Mouse (Mus musculus): ENCODE measurements around the gene Tpx2. TPM values are rescaled to one million over a fixed set of nuclear protein-coding genes. Genes with fewer than 3 reads are reported as not detected.

The Tpx2 gene
- total and polyA plus RNA-seq, 3 experiments, result 16.7 to 257 (median 142) TPM

- H3K4me1 ChIP-seq (ENCODE audit: insufficient read depth, low read depth, low read length), result no peaks in the 10 kb centered on the region
- ATAC-seq (ENCODE audit: extremely low read depth, insufficient number of reproducible peaks, low FRiP score, poor library complexity, severe bottlenecking) (no peak), DNase-seq (ENCODE audit: low spot score) (no peak)
- H3K9me3 ChIP-seq (replicated peaks), result no peaks in the 10 kb centered on the region
- no peak overlapping the region for H3K4me3 ChIP-seq (ENCODE audit: low read depth, low read length)
- no peaks in the 10 kb centered on the region for H3K36me3 ChIP-seq (replicated peaks)
- TF ChIP-seq POLR2AphosphoS5 (IDR thresholded peaks at IDR 0.05; ENCODE audit: insufficient replicate concordance, low read depth, low read length) (no peak), GATA2 (IDR thresholded peaks at IDR 0.05; ENCODE audit: borderline replicate concordance, low read depth, low read length) (no peak), TAL1 (conservative IDR thresholded peaks at IDR 0.05; ENCODE audit: low read depth, low read length) (no peak), GATA1 (IDR thresholded peaks at IDR 0.05; ENCODE audit: borderline replicate concordance, low read length) (no peak), CTCF (IDR thresholded peaks at IDR 0.05; ENCODE audit: low read depth, low read length) (no peak)
- H3K27me3 ChIP-seq (ENCODE audit: insufficient read depth, low read length), result peaks cover 39% of the 10 kb centered on the region
Observed at GRCm38 (mm10) chr2:152927371-152927770, 79.6 kb downstream of the Tpx2 start.

- DNase-seq (ENCODE audit: low spot score) (no peak), ATAC-seq (ENCODE audit: extremely low read depth, insufficient number of reproducible peaks, low FRiP score, poor library complexity, severe bottlenecking) (no peak)
- Histone ChIP-seq H3K36me3 (replicated peaks) (no peaks in the 10 kb centered on the region), H3K9me3 (replicated peaks) (no peaks in the 10 kb centered on the region), H3K4me3 (ENCODE audit: low read depth, low read length) (no peak overlapping the region), H3K4me1 (ENCODE audit: insufficient read depth, low read depth, low read length) (no peaks in the 10 kb centered on the region), H3K27me3 (ENCODE audit: insufficient read depth, low read length) (peaks cover 42% of the 10 kb centered on the region)
- TF ChIP-seq CTCF (IDR thresholded peaks at IDR 0.05; ENCODE audit: low read depth, low read length), result no peak
- TF ChIP-seq GATA2 (IDR thresholded peaks at IDR 0.05; ENCODE audit: borderline replicate concordance, low read depth, low read length), result no peak
- no peak for TF ChIP-seq GATA1 (IDR thresholded peaks at IDR 0.05; ENCODE audit: borderline replicate concordance, low read length)
- TF ChIP-seq POLR2AphosphoS5 (IDR thresholded peaks at IDR 0.05; ENCODE audit: insufficient replicate concordance, low read depth, low read length), result no peak
- TF ChIP-seq TAL1 (conservative IDR thresholded peaks at IDR 0.05; ENCODE audit: low read depth, low read length), result no peak
Observed at GRCm38 (mm10) chr2:152928219-152928987, 80.6 kb downstream of the Tpx2 start.

GRCm38 (mm10) chr2:152928988-152929370, 81.2 kb downstream of the Tpx2 start:
- Histone ChIP-seq H3K4me3 (ENCODE audit: low read depth, low read length) (no peak overlapping the region), H3K36me3 (replicated peaks) (no peaks in the 10 kb centered on the region), H3K9me3 (replicated peaks) (no peaks in the 10 kb centered on the region), H3K27me3 (ENCODE audit: insufficient read depth, low read length) (peaks cover 37% of the 10 kb centered on the region), H3K4me1 (ENCODE audit: insufficient read depth, low read depth, low read length) (no peaks in the 10 kb centered on the region)
- ATAC-seq (ENCODE audit: extremely low read depth, insufficient number of reproducible peaks, low FRiP score, poor library complexity, severe bottlenecking), result no peak
- DNase-seq (ENCODE audit: low spot score), result no peak
- TF ChIP-seq GATA1 (IDR thresholded peaks at IDR 0.05; ENCODE audit: borderline replicate concordance, low read length) (no peak), GATA2 (IDR thresholded peaks at IDR 0.05; ENCODE audit: borderline replicate concordance, low read depth, low read length) (no peak), TAL1 (conservative IDR thresholded peaks at IDR 0.05; ENCODE audit: low read depth, low read length) (no peak), CTCF (IDR thresholded peaks at IDR 0.05; ENCODE audit: low read depth, low read length) (no peak)

GRCm38 (mm10) chr2:152930276-152930675, 82.5 kb downstream of the Tpx2 start:
- Histone ChIP-seq H3K36me3 (replicated peaks) (no peaks in the 10 kb centered on the region), H3K4me1 (ENCODE audit: insufficient read depth, low read depth, low read length) (no peaks in the 10 kb centered on the region), H3K4me3 (ENCODE audit: low read depth, low read length) (no peak overlapping the region), H3K27me3 (ENCODE audit: insufficient read depth, low read length) (peaks cover 32% of the 10 kb centered on the region), H3K9me3 (replicated peaks) (no peaks in the 10 kb centered on the region)
- no peak for ATAC-seq (ENCODE audit: extremely low read depth, insufficient number of reproducible peaks, low FRiP score, poor library complexity, severe bottlenecking)
- DNase-seq (ENCODE audit: low spot score), result no peak
- no peak for TF ChIP-seq GATA2 (IDR thresholded peaks at IDR 0.05; ENCODE audit: borderline replicate concordance, low read depth, low read length)

- ATAC-seq (ENCODE audit: extremely low read depth, insufficient number of reproducible peaks, low FRiP score, poor library complexity, severe bottlenecking) (no peak), DNase-seq (ENCODE audit: low spot score) (no peak)
- TF ChIP-seq GATA1 (IDR thresholded peaks at IDR 0.05; ENCODE audit: borderline replicate concordance, low read length) (no peak), POLR2AphosphoS5 (IDR thresholded peaks at IDR 0.05; ENCODE audit: insufficient replicate concordance, low read depth, low read length) (no peak), CTCF (IDR thresholded peaks at IDR 0.05; ENCODE audit: low read depth, low read length) (no peak)
- Histone ChIP-seq H3K27me3 (ENCODE audit: insufficient read depth, low read length) (peaks cover 35% of the 10 kb centered on the region), H3K9me3 (replicated peaks) (no peaks in the 10 kb centered on the region), H3K4me1 (ENCODE audit: insufficient read depth, low read depth, low read length) (no peaks in the 10 kb centered on the region), H3K4me3 (ENCODE audit: low read depth, low read length) (no peak overlapping the region), H3K36me3 (replicated peaks) (no peaks in the 10 kb centered on the region)
Observed at GRCm38 (mm10) chr2:152931456-152932160, 83.8 kb downstream of the Tpx2 start.

GRCm38 (mm10) chr2:152933048-152933447, 85.3 kb downstream of the Tpx2 start, which contains the start of gene Foxs1:
Gene Foxs1 (minus strand): TSS chr2:152933208.
- H3K9me3 ChIP-seq (replicated peaks), result no peaks in the 10 kb centered on the region
- H3K36me3 ChIP-seq (replicated peaks), result no peaks in the 10 kb centered on the region
- ATAC-seq (ENCODE audit: extremely low read depth, insufficient number of reproducible peaks, low FRiP score, poor library complexity, severe bottlenecking) (no peak), DNase-seq (ENCODE audit: low spot score) (no peak)
- no peak within 1 kb of the TSS for H3K4me3 ChIP-seq (ENCODE audit: low read depth, low read length)
- peaks cover 32% of the 10 kb centered on the region for H3K27me3 ChIP-seq (ENCODE audit: insufficient read depth, low read length)
- TF ChIP-seq POLR2AphosphoS5 (IDR thresholded peaks at IDR 0.05; ENCODE audit: insufficient replicate concordance, low read depth, low read length) (no peak), CTCF (IDR thresholded peaks at IDR 0.05; ENCODE audit: low read depth, low read length) (no peak), TAL1 (conservative IDR thresholded peaks at IDR 0.05; ENCODE audit: low read depth, low read length) (no peak), GATA1 (IDR thresholded peaks at IDR 0.05; ENCODE audit: borderline replicate concordance, low read length) (no peak), GATA2 (IDR thresholded peaks at IDR 0.05; ENCODE audit: borderline replicate concordance, low read depth, low read length) (no peak)
- H3K4me1 ChIP-seq (ENCODE audit: insufficient read depth, low read depth, low read length), result no peaks in the 10 kb centered on the region
